Mouse (Mus musculus) left cerebral cortex, postnatal 14 days (tissue): ENCODE measurements around the gene Gm27021. TPM values are rescaled to one million over a fixed set of nuclear protein-coding genes. Genes with fewer than 3 reads are reported as not detected.

Experiments used
- DNase-seq, 2 experiments: peaks; one replicate each; pipeline ENCODE4 v3.0.0; 2021 to 2022; ENCODE audit warnings: low spot score in 2 of 2, mixed read lengths in 1 of 2
- intact Hi-C: fragments of 180-260 bp; cut with DNase I; formaldehyde crosslinking; loops from one replicate; pipeline ENCODE4 v1.15.1; 2025
- total RNA-seq, 2 experiments: library from RNA; stranded (reverse); gene quantifications; 2 replicates each; pipeline ENCODE4 v1.2.3; 2021

Gm27021 gene
- total RNA-seq, 2 experiments from 2014 or later: not detected

GRCm38 (mm10) chr8:120577821-120578220, 90.1 kb downstream of the Gm27021 start:
- intact Hi-C loops: no loop called here
- no peak for DNase-seq

- no peak for DNase-seq
- intact Hi-C loops: no loop called here
These were observed 92.1 kb downstream of the Gm27021 start for GRCm38 (mm10) chr8:120575801-120576200.

GRCm38 (mm10) chr8:120574941-120575340, 92.9 kb downstream of the Gm27021 start:
- DNase-seq: no peak
- intact Hi-C loops: no loop called here

GRCm38 (mm10) chr8:120573866-120574265, 94.0 kb downstream of the Gm27021 start:
- no peak for DNase-seq
- intact Hi-C loops: no loop called here

GRCm38 (mm10) chr8:120572534-120572933, 95.3 kb downstream of the Gm27021 start:
- DNase-seq: peak in 1 of 2 experiments; percentile 71
- intact Hi-C loops: no loop called here

- intact Hi-C loops: no loop called here
- no peak for DNase-seq
These were observed 96.3 kb downstream of the Gm27021 start for GRCm38 (mm10) chr8:120571561-120571960.

- intact Hi-C loops: no loop called here
- DNase-seq: peak; percentile 82 to 86
These were observed 97.8 kb downstream of the Gm27021 start for GRCm38 (mm10) chr8:120569939-120570715.

- DNase-seq: no peak
- intact Hi-C loops: no loop called here
These were observed 98.8 kb downstream of the Gm27021 start for GRCm38 (mm10) chr8:120569123-120569522.

- intact Hi-C loops: no loop called here
- no peak for DNase-seq
These were observed 99.6 kb downstream of the Gm27021 start for GRCm38 (mm10) chr8:120568164-120568798.

GRCm38 (mm10) chr8:120567731-120568130, 100.1 kb downstream of the Gm27021 start:
- intact Hi-C loops: no loop called here
- DNase-seq: no peak

- intact Hi-C loops: no loop called here
- DNase-seq: no peak
These were observed 101.2 kb downstream of the Gm27021 start for GRCm38 (mm10) chr8:120566681-120567080.

- intact Hi-C loops: no loop called here
- DNase-seq: no peak
These were observed 102.6 kb downstream of the Gm27021 start for GRCm38 (mm10) chr8:120565151-120565711.

GRCm38 (mm10) chr8:120563851-120564837, 103.7 kb downstream of the Gm27021 start:
- intact Hi-C loops: no loop called here
- DNase-seq: peak; percentile 74 to 85

- DNase-seq: no peak
- intact Hi-C loops: no loop called here
These were observed 104.5 kb downstream of the Gm27021 start for GRCm38 (mm10) chr8:120563348-120563724.

GRCm38 (mm10) chr8:120562680-120563347, 105.1 kb downstream of the Gm27021 start:
- DNase-seq: no peak
- intact Hi-C loops: no loop called here

GRCm38 (mm10) chr8:120561539-120562435, 106.1 kb downstream of the Gm27021 start:
- intact Hi-C loops: no loop called here

GRCm38 (mm10) chr8:120560535-120560934, 107.3 kb downstream of the Gm27021 start:
- DNase-seq: no peak
- intact Hi-C loops: no loop called here

More at GRCm38 (mm10) chr8:120561539-120562435, 106.1 kb downstream of the Gm27021 start:
- DNase-seq: peak; percentile 56 to 69

- intact Hi-C loops: no loop called here
- peak in 1 of 2 experiments; percentile 52 for DNase-seq
These were observed 108.2 kb downstream of the Gm27021 start for GRCm38 (mm10) chr8:120559654-120560053.
